8 mouse cellular contexts compared by ENCODE assay signal in genomic region chr2:44705883-44706615, GRCm38 (mm10).
A peak's percentile ranks its signal among the peaks of the same experiment; 100 is the strongest.
DNase-seq lines count a peak whose midpoint lies in the region; ATAC-seq lines count a peak whose summit lies in the region.

No protein-coding gene starts in this region.

- H3K27ac ChIP-seq in hindbrain, embryonic 14.5 days, result peak overlapping the region; percentile 54; the same call in 1 of the 2 replicates
- H3K27ac ChIP-seq in hindbrain, embryonic 13.5 days, result no peak overlapping the region
- H3K27ac ChIP-seq in heart, embryonic 16.5 days (ENCODE audit: low read length), result no peak overlapping the region; the same call in 1 of the 2 replicates

- no peaks in the 10 kb centered on the region for H3K36me3 ChIP-seq in hindbrain, embryonic 14.5 days (replicated peaks; ENCODE audit: control insufficient read depth, insufficient read depth)
- H3K36me3 ChIP-seq in hindbrain, embryonic 13.5 days, result no peaks in the 10 kb centered on the region
- no peaks in the 10 kb centered on the region for H3K36me3 ChIP-seq in heart, embryonic 16.5 days (ENCODE audit: control insufficient read depth, insufficient read depth)

- H3K4me2 ChIP-seq in hindbrain, embryonic 14.5 days (replicated peaks), result no peak overlapping the region
- no peak overlapping the region for H3K4me2 ChIP-seq in hindbrain, embryonic 13.5 days
- no peak overlapping the region for H3K4me2 ChIP-seq in heart, embryonic 16.5 days (ENCODE audit: low read depth, low read length)

- no peaks in the 10 kb centered on the region for H3K27me3 ChIP-seq in hindbrain, embryonic 14.5 days (ENCODE audit: control insufficient read depth, insufficient read depth, low read length)
- H3K27me3 ChIP-seq in hindbrain, embryonic 13.5 days, result no peaks in the 10 kb centered on the region
- H3K27me3 ChIP-seq in heart, embryonic 16.5 days (ENCODE audit: control insufficient read depth, insufficient read depth, low read length), result no peaks in the 10 kb centered on the region

- no peak overlapping the region for H3K9ac ChIP-seq in hindbrain, embryonic 14.5 days
- no peak overlapping the region for H3K9ac ChIP-seq in hindbrain, embryonic 13.5 days
- H3K9ac ChIP-seq in heart, embryonic 16.5 days (ENCODE audit: low read length), result no peak overlapping the region

- no peak for ATAC-seq in hindbrain, embryonic 14.5 days (ENCODE audit: low FRiP score)
- ATAC-seq in hindbrain, embryonic 13.5 days (ENCODE audit: low FRiP score), result no peak
- peak; percentile 65; the same call in 1 of the 2 replicates for ATAC-seq in heart, embryonic 16.5 days (replicated peaks; ENCODE audit: extremely low read depth, insufficient read depth, low FRiP score)

- DNase-seq in hindbrain, embryonic 14.5 days (ENCODE audit: low spot score), result no peak
- peak; percentile 11 for DNase-seq in NIH3T3 (ENCODE audit: low read depth)
- peak; percentile 18 to 24 for DNase-seq in layer of hippocampus, adult 8-10 months (ENCODE audit: low spot score in 2 of 2)
- no peak for DNase-seq in ovary, adult 18-20 months (ENCODE audit: low spot score)
- DNase-seq in cerebellum, adult 11 months, result no peak
- DNase-seq in gastrocnemius, postnatal 14 days, result no peak

- intact Hi-C loops in gastrocnemius, postnatal 14 days (cut with DNase I; ENCODE audit: low total_unique reads), result no loop called here

- H3K4me3 ChIP-seq in hindbrain, embryonic 14.5 days (replicated peaks; ENCODE audit: low read length), result no peak overlapping the region
- no peak overlapping the region for H3K4me3 ChIP-seq in hindbrain, embryonic 13.5 days
- H3K4me3 ChIP-seq in heart, embryonic 16.5 days (ENCODE audit: low read length), result no peak overlapping the region

- H3K9me3 ChIP-seq in hindbrain, embryonic 14.5 days (ENCODE audit: control insufficient read depth, low read length), result no peaks in the 10 kb centered on the region
- H3K9me3 ChIP-seq in hindbrain, embryonic 13.5 days, result no peaks in the 10 kb centered on the region
- no peaks in the 10 kb centered on the region for H3K9me3 ChIP-seq in heart, embryonic 16.5 days (replicated peaks; ENCODE audit: control insufficient read depth, low read length)

- no peaks in the 10 kb centered on the region for H3K4me1 ChIP-seq in hindbrain, embryonic 14.5 days (replicated peaks; ENCODE audit: control insufficient read depth, insufficient read depth, low read length)
- peaks cover 5% of the 10 kb centered on the region; the same call in 1 of the 2 replicates for H3K4me1 ChIP-seq in hindbrain, embryonic 13.5 days (replicated peaks)
- H3K4me1 ChIP-seq in heart, embryonic 16.5 days (ENCODE audit: control insufficient read depth, insufficient read depth, low read length), result no peaks in the 10 kb centered on the region

- WGBS in hindbrain, embryonic 14.5 days, result 71% methylated on average over 4 of the region's 4 CpGs
- WGBS in hindbrain, embryonic 13.5 days, result 69% methylated on average over 4 of the region's 4 CpGs
- 69% methylated on average over 4 of the region's 4 CpGs for WGBS in heart, embryonic 16.5 days

Comparison
In these comparisons a context has a peak if more than half of its experiments do, and no peak if none do; other contexts are left out.
1. DNase-seq: peak in NIH3T3 (single experiment) and layer of hippocampus, adult 8-10 months (2 of 2); none in hindbrain, embryonic 14.5 days (single experiment), ovary, adult 18-20 months (single experiment), cerebellum, adult 11 months (single experiment) and gastrocnemius, postnatal 14 days (single experiment).